Mouse (Mus musculus) heart, adult 2 months (tissue): ENCODE measurements around the gene Lgi2. TPM values are rescaled to one million over a fixed set of nuclear protein-coding genes. Genes with fewer than 3 reads are reported as not detected.
A peak's percentile ranks its signal among the peaks of the same experiment; 100 is the strongest.

Experiments
- DNase-seq, 2 experiments: peaks; one replicate each; pipeline ENCODE4 v3.0.0; 2021
- H3K27ac ChIP-seq: fragments of 200-600 bp; 2 replicates; pipeline ENCODE4 v1.8.1; 2022
- H3K27me3 ChIP-seq: fragments of 200-500 bp; 2 replicates; pipeline ENCODE4 v1.6.1; 2012; ENCODE audit warnings: mild to moderate bottlenecking, low read length, inconsistent platforms, mixed read lengths; ENCODE audit not compliant: control insufficient read depth, insufficient read depth
- H3K36me3 ChIP-seq: fragments of 200-500 bp; 2 replicates; pipeline ENCODE4 v1.6.1; 2012; ENCODE audit warnings: low read length, inconsistent platforms; ENCODE audit not compliant: control insufficient read depth, insufficient read depth
- H3K4me1 ChIP-seq: fragments of 200-500 bp; 2 replicates; pipeline ENCODE4 v1.6.1; 2011; ENCODE audit warnings: low read length; ENCODE audit not compliant: control insufficient read depth, insufficient read depth
- H3K4me3 ChIP-seq: fragments of 200-600 bp; 2 replicates; pipeline ENCODE4 v1.8.1; 2022
- H3K79me2 ChIP-seq: fragments of 200-500 bp; replicated peaks from 2 replicates; pipeline ENCODE4 v1.6.1; 2012; ENCODE audit warnings: mild to moderate bottlenecking, inconsistent platforms, low read length, moderate library complexity, mixed read lengths; ENCODE audit not compliant: control insufficient read depth, insufficient read depth
- H3K9ac ChIP-seq: fragments of 200-500 bp; 2 replicates; pipeline ENCODE4 v1.6.1; 2012; ENCODE audit warnings: low read depth, mild to moderate bottlenecking, control low read depth, inconsistent platforms, low read length, mixed read lengths
- CTCF ChIP-seq: fragments of 200-600 bp; IDR thresholded peaks from 2 replicates; pipeline ENCODE4 v1.8.1; 2022; ENCODE audit warnings: antibody characterized with exemption, mild to moderate bottlenecking, moderate library complexity
- EP300 ChIP-seq: fragments of 200-500 bp; IDR thresholded peaks from 2 replicates; pipeline ENCODE4 v1.6.1; 2011; ENCODE audit warnings: low read depth, low read length, control low read depth; ENCODE audit not compliant: insufficient read depth
- POLR2A ChIP-seq: fragments of 200-500 bp; IDR thresholded peaks from 2 replicates; pipeline ENCODE4 v1.6.1; 2011; ENCODE audit warnings: mild to moderate bottlenecking, low read depth, low read length, control low read depth; ENCODE audit not compliant: insufficient read depth
- WGBS: fragments of 180-500 bp; shearing (Covaris S2); methylation state at CpG from one replicate; pipeline ENCODE4 v1.1.7; 2018; 5-methylcytosine and 5-hydroxymethylcytosine counted together
- intact Hi-C: fragments of 180-260 bp; cut with DNase I; formaldehyde crosslinking; loops from one replicate; pipeline ENCODE4 v1.15.1; 2025
- polyA plus RNA-seq: library from polyadenylated mRNA; depleted of rRNA; stranded (reverse); fragments of >200 nt; gene quantifications from 2 replicates; pipeline ENCODE4 v1.2.3, GENCODE M21; 2012
- total RNA-seq, 2 experiments: library from RNA; stranded (reverse); gene quantifications; 2 replicates each; pipeline ENCODE4 v1.2.3; 2021

The Lgi2 gene
- total and polyA plus RNA-seq, 3 experiments = 0.32 to 0.88 (median 0.39) TPM

- no peak overlapping the region for H3K9ac ChIP-seq
- peaks cover 2% of the 10 kb centered on the region; the same call in 1 of the 2 replicates for H3K27me3 ChIP-seq
- H3K36me3 ChIP-seq = no peaks in the 10 kb centered on the region
- 46% methylated on average over 6 of the region's 6 CpGs for WGBS
- H3K79me2 ChIP-seq = no peaks in the 10 kb centered on the region
- TF ChIP-seq CTCF (no peak), EP300 (no peak), POLR2A (no peak)
- H3K27ac ChIP-seq = no peak overlapping the region
- H3K4me3 ChIP-seq = no peak overlapping the region
- no peak for DNase-seq
- H3K4me1 ChIP-seq = no peaks in the 10 kb centered on the region
- intact Hi-C loops = no loop called here
Measured at GRCm38 (mm10) chr5:52570746-52571145, 4.5 kb upstream of the Lgi2 start.

- WGBS = 21% methylated on average over 17 of the region's 17 CpGs
- Histone ChIP-seq H3K36me3 (peaks cover 3% of the 10 kb centered on the region; the same call in 1 of the 2 replicates), H3K4me3 (no peak overlapping the region; the same call in 1 of the 2 replicates), H3K27me3 (peaks cover 3% of the 10 kb centered on the region; the same call in 1 of the 2 replicates), H3K27ac (no peak overlapping the region), H3K9ac (no peak overlapping the region), H3K79me2 (no peaks in the 10 kb centered on the region), H3K4me1 (peaks cover 4% of the 10 kb centered on the region; the same call in 1 of the 2 replicates)
- no peak for TF ChIP-seq CTCF
- TF ChIP-seq POLR2A = no peak
- TF ChIP-seq EP300 = no peak
- no peak for DNase-seq
- intact Hi-C loops = no loop called here
Measured at GRCm38 (mm10) chr5:52565214-52565812, 949 bp downstream of the Lgi2 start.

GRCm38 (mm10) chr5:52564351-52564750 lies 1.9 kb downstream of the Lgi2 start:
- no peak for TF ChIP-seq EP300
- TF ChIP-seq POLR2A = no peak
- no peak for TF ChIP-seq CTCF
- H3K4me1 ChIP-seq = peaks cover 4% of the 10 kb centered on the region; the same call in 1 of the 2 replicates
- no peak for DNase-seq
- peaks cover 3% of the 10 kb centered on the region; the same call in 1 of the 2 replicates for H3K36me3 ChIP-seq
- WGBS = 64% methylated on average over 3 of the region's 3 CpGs
- no peak overlapping the region for H3K4me3 ChIP-seq
- intact Hi-C loops = no loop called here
- no peak overlapping the region for H3K27ac ChIP-seq
- no peaks in the 10 kb centered on the region for H3K79me2 ChIP-seq
- peaks cover 3% of the 10 kb centered on the region; the same call in 1 of the 2 replicates for H3K27me3 ChIP-seq
- no peak overlapping the region for H3K9ac ChIP-seq

GRCm38 (mm10) chr5:52560240-52560639 lies 6.0 kb downstream of the Lgi2 start:
- no peaks in the 10 kb centered on the region; the same call in 1 of the 2 replicates for H3K27me3 ChIP-seq
- H3K4me3 ChIP-seq = no peak overlapping the region
- H3K79me2 ChIP-seq = no peaks in the 10 kb centered on the region
- no peak overlapping the region for H3K9ac ChIP-seq
- no peak overlapping the region for H3K27ac ChIP-seq
- H3K4me1 ChIP-seq = peaks cover 4% of the 10 kb centered on the region; the same call in 1 of the 2 replicates
- WGBS = 48% methylated on average over 8 of the region's 8 CpGs
- intact Hi-C loops = no loop called here
- H3K36me3 ChIP-seq = peaks cover 3% of the 10 kb centered on the region; the same call in 1 of the 2 replicates
- DNase-seq = peak; percentile 32 to 63
- TF ChIP-seq EP300 = no peak
- TF ChIP-seq POLR2A = no peak
- TF ChIP-seq CTCF = no peak

- TF ChIP-seq CTCF = no peak
- TF ChIP-seq EP300 = no peak
- no peak for TF ChIP-seq POLR2A
- 77% methylated on average over 7 of the region's 7 CpGs for WGBS
- Histone ChIP-seq H3K9ac (no peak overlapping the region), H3K27me3 (no peaks in the 10 kb centered on the region), H3K79me2 (no peaks in the 10 kb centered on the region), H3K27ac (no peak overlapping the region), H3K4me1 (no peaks in the 10 kb centered on the region), H3K4me3 (no peak overlapping the region), H3K36me3 (no peaks in the 10 kb centered on the region)
- no peak for DNase-seq
- intact Hi-C loops = no loop called here
Measured at GRCm38 (mm10) chr5:52555526-52555925, 10.7 kb downstream of the Lgi2 start.

- Histone ChIP-seq H3K9ac (no peak overlapping the region), H3K27ac (no peak overlapping the region), H3K79me2 (no peaks in the 10 kb centered on the region), H3K4me3 (no peak overlapping the region), H3K36me3 (no peaks in the 10 kb centered on the region), H3K4me1 (no peaks in the 10 kb centered on the region), H3K27me3 (no peaks in the 10 kb centered on the region)
- DNase-seq = no peak
- intact Hi-C loops = no loop called here
- no peak for TF ChIP-seq CTCF
- no peak for TF ChIP-seq EP300
- TF ChIP-seq POLR2A = no peak
- WGBS = 75% methylated on average over 3 of the region's 3 CpGs
Measured at GRCm38 (mm10) chr5:52551318-52551632, 15.0 kb downstream of the Lgi2 start.
